Mouse (Mus musculus) lung, postnatal 14 days (tissue): ENCODE measurements around the gene Clns1a.

Source experiments
- DNase-seq: peaks from one replicate; pipeline ENCODE4 v3.0.0; 2021

Gene Clns1a

DNA sequence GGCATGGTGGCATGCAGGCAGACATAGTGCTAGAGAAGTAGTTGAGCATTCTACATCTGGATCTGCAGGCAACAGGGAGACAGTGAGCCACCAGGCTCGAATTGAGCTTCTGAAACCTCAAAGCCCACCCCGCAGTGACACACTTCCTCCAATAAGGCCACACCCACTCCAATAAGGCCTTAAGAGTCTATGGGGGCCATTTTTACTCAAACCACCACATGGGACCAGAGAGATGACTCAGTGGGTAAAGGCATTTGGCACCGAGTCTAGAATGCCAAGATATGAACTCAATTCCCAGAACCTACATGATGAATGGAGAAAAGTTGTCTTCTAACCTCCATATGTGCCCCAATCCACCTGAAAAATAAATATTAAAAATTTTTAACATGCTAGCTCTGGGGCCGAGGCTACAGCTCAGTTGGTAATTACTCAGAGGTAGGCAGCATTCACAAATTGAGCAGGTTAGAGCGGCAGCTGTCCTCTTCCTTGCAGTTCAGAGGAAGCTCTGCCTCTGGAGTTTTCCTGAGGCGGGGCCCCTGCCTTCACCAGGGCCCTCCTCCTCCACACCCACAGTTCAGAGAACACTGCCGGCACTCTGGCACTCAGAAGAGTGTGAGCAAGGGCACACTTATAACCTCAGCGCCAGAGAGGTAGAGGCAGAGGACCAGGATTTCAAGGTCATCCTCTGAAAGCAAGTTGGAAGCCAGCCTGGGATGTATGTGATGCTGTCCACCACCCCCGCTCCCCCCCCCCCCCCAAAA is 70.2 kb downstream of the Clns1a start:
- DNase-seq = no peak

DNA sequence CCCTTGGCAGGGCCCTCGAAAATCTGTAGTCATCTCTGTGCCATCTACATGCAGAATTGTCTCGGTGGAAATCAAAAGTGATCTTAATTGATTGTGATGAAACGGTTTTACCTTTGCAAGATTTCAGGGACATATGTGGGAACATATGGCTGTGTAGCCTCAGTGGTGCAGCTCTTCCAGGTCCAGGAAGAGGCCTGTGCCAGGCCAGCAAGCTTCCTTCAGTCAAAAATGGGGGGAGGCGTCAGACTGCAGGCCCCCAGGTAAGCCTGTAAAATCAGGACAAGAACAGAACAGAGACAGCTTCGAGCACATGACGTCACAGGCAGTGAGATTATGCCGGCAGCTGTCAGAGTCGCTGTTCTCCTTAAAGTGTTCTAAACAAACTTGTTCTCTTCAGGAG is 71.4 kb downstream of the Clns1a start:
- DNase-seq = no peak

- DNase-seq = no peak
Observed at GRCm38 (mm10) chr7:97769020-97769419, 72.6 kb downstream of the Clns1a start.
